Mouse (Mus musculus) heart, postnatal 0 days (tissue): ENCODE results near the gene Kcnt2.

Source experiments
- CTCF ChIP-seq: IDR thresholded peaks from 2 replicates; pipeline ENCODE4 v1.5.1; 2016; ENCODE audit warnings: antibody characterized with exemption, control low read depth, low read depth
- EP300 ChIP-seq: IDR thresholded peaks from 2 replicates; pipeline ENCODE4 v1.6.1; 2016; ENCODE audit warnings: antibody characterized with exemption, low read depth

GRCm38 (mm10) chr1:140451924-140452323 lies 206.0 kb downstream of the Kcnt2 start:
- no peak for TF ChIP-seq CTCF
- TF ChIP-seq EP300: no peak
